Mouse (Mus musculus) E14TG2a.4 (cell line): ENCODE results near the gene Ube2m.

Source experiments
- H3K27me3 ChIP-seq: 2 replicates; pipeline ENCODE4 v1.6.1; 2014; ENCODE audit warnings: low read length, control low read depth; ENCODE audit not compliant: insufficient read depth
- H3K36me3 ChIP-seq: 2 replicates; pipeline ENCODE4 v1.6.1; 2014; ENCODE audit warnings: low read length, control low read depth; ENCODE audit not compliant: insufficient read depth
- H3K4me1 ChIP-seq: replicated peaks from 2 replicates; pipeline ENCODE4 v1.6.1; 2014; ENCODE audit warnings: low read depth, low read length, control low read depth
- H3K4me3 ChIP-seq: replicated peaks from 2 replicates; pipeline ENCODE4 v1.5.1; 2014; ENCODE audit warnings: mild to moderate bottlenecking, low read length
- H3K9me3 ChIP-seq: 2 replicates; pipeline ENCODE4 v1.6.1; 2014; ENCODE audit warnings: low read length, control low read depth
- CTCF ChIP-seq: conservative IDR thresholded peaks from 2 replicates; pipeline ENCODE4 v1.5.1; 2014; ENCODE audit warnings: low read length
- NANOG ChIP-seq: IDR thresholded peaks from 2 replicates; pipeline ENCODE4 v1.6.1; 2014; ENCODE audit warnings: borderline replicate concordance, low read length, mixed read lengths
- POU5F1 ChIP-seq: IDR thresholded peaks from 2 replicates; pipeline ENCODE4 v1.6.1; 2014; ENCODE audit warnings: low read length, borderline replicate concordance

The Ube2m gene

DNA sequence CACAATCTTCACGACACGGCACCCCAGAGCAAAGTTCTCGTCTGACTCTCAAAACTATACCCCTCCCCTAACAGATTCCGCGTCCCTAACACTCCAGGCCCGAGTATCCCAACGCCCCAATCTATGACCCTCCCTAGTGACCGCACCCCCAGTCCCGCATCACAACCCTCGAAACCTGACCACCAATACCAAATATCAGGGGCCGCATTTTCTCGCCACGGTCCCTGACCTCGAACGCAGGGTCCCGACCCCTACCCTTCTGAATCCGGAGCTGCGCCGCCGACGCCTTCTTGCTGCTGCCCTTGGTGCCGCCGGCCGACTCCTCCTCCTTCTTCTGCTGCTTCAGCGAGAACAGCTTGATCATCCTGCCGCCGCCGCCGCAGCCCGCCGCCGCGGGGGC is 709 bp downstream of the Ube2m start:
- H3K9me3 ChIP-seq: no peaks in the 10 kb centered on the region
- peaks cover 79% of the 10 kb centered on the region for H3K4me1 ChIP-seq
- H3K27me3 ChIP-seq: no peaks in the 10 kb centered on the region
- H3K36me3 ChIP-seq: peaks cover 55% of the 10 kb centered on the region
- TF ChIP-seq NANOG (no peak), CTCF (no peak), POU5F1 (no peak)
- H3K4me3 ChIP-seq: peak overlapping the region; percentile 89

DNA sequence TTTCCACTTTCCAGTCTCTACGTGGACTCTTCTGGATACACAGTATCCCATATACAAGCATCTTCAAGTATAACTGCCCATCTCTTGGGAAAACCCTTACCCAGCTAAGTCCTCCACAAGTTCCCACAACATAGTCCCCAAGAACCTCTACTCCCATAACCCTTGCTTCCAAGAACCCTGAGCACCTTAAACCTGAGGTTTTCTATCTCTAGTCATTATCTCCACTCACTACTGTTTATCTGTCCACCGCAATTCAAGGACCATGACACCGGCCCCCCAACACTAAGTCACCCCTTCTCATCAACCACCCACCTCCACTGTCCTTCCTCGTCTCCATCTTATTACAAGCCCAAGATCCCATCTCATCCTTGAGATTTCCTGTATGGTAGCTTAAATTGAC is 1.3 kb downstream of the Ube2m start:
- Histone ChIP-seq H3K36me3 (peaks cover 61% of the 10 kb centered on the region), H3K4me1 (peaks cover 79% of the 10 kb centered on the region), H3K27me3 (no peaks in the 10 kb centered on the region), H3K4me3 (peak overlapping the region; percentile 89), H3K9me3 (no peaks in the 10 kb centered on the region)
- TF ChIP-seq POU5F1: no peak
- TF ChIP-seq CTCF: no peak
- TF ChIP-seq NANOG: no peak

DNA sequence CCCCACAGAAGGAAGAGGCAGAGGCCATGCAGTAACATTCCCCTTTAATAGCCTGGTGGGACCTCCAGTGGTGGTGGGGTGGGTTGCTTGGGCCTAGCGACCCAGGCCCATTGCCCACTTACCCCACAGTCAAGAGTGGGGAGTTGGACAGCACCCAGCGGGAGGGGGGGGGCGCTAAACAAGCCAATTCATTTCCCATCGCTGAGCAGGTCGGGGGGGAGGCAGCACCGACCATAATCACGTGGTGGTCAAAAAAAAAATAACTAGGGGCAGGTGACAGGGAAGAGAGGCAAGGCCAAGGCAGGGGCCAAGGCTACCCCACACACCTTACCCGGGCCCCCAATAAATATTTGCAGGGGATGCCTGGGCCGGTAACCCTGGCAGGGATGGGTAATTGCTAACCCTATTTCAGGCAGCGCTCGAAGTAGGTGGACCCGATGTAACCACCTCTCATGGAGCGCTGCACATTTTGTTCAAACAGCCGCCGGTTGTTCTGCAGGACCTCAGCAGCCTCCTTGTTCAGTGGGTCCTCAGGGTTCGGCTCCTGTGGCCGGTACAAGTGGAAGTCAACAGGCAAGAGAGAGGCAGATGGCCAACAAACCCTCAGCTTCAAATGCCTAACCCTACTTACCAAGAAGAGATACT is 2.7 kb downstream of the Ube2m start:
- no peak for TF ChIP-seq POU5F1
- no peaks in the 10 kb centered on the region for H3K9me3 ChIP-seq
- H3K27me3 ChIP-seq: no peaks in the 10 kb centered on the region

DNA sequence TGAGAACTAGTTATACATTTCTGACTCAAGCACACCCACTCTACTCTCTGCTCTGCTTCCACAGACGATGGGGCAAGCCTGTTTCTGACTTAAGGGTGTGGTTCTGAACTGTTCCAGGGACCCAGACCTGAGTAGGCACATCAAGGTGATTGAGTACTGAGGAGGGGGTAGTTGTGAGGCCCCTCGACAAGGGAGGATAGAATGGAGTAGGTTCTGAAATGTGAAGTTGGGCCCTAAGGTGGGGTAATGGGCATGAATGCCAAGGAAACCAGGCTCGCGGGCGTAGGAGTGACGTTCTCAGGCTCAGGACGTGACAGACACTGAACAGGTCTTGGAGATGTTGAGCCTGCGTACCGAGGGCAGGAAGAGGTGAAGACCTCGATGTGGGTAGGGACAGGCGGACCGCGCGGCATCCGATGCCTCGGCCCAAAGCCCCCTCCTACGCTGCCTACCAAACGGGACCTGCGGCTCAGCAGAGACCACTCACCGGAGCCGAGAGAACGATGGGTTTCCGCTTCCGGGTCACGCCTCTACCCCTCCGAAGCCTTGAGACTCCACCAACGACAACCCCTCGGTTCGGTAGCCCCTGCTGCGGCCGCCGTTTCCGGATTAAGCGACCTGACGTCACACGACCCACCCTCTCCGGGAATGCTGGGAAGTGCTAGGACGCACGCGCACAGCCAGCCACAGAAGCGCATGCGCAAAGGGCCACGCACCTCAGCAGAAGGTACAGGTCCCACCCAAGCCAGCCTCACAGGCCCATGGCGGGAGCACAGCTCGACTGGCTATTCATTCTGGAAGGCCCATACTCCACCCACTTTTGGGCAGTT is 3.7 kb downstream of the Ube2m start, which contains the start of gene Chmp2a:
TSS of gene Chmp2a (minus strand) at position 660 of the 830 bp plus-strand sequence.
- Histone ChIP-seq H3K36me3 (peaks cover 70% of the 10 kb centered on the region), H3K27me3 (no peaks in the 10 kb centered on the region), H3K4me1 (peaks cover 78% of the 10 kb centered on the region), H3K4me3 (peak within 1 kb of the TSS; percentile 89), H3K9me3 (no peaks in the 10 kb centered on the region)
- no peak for TF ChIP-seq NANOG
- TF ChIP-seq POU5F1: no peak
- no peak for TF ChIP-seq CTCF

More for the DNA sequence above, 2.7 kb downstream of the Ube2m start:
- peaks cover 63% of the 10 kb centered on the region for H3K36me3 ChIP-seq
- H3K4me1 ChIP-seq: peaks cover 78% of the 10 kb centered on the region
- peak overlapping the region; percentile 89 for H3K4me3 ChIP-seq

DNA sequence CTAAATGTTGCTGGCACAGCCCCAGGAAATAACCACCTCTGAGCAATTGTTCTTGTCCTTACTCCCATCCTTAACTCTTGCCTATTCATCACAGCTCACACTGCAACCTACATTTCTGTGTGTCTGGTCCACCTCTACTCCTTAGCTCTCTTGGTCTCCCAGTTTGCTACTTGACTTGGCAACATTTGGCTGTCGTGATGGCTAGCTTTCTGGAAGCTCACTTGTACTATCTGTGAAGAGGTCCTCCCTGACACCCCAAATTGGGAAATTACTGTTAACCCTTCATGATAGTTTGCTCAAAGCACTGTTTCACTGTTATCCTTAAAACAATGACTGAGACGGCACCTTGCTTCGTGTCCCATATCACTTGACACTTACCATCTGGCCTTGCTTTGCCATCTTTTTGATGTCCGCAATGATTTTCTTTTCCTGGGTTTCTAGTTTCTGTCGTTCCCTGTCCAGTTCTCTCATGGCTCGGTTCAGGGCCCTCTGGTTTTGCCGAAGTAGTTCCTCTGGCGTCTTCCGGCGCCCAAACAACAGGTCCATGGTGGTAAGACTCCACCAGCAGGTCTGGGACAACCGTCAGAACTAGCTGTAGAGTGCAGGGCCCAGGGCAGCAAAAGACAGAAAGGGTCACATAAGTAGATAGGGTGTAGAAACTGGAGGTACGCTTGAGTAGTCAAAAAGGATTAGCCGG is 4.5 kb downstream of the Ube2m start:
- TF ChIP-seq CTCF (no peak), NANOG (no peak), POU5F1 (no peak)
- H3K27me3 ChIP-seq: no peaks in the 10 kb centered on the region
- peaks cover 78% of the 10 kb centered on the region for H3K36me3 ChIP-seq
- no peaks in the 10 kb centered on the region for H3K9me3 ChIP-seq
- peaks cover 78% of the 10 kb centered on the region for H3K4me1 ChIP-seq
- peak overlapping the region; percentile 89 for H3K4me3 ChIP-seq

DNA sequence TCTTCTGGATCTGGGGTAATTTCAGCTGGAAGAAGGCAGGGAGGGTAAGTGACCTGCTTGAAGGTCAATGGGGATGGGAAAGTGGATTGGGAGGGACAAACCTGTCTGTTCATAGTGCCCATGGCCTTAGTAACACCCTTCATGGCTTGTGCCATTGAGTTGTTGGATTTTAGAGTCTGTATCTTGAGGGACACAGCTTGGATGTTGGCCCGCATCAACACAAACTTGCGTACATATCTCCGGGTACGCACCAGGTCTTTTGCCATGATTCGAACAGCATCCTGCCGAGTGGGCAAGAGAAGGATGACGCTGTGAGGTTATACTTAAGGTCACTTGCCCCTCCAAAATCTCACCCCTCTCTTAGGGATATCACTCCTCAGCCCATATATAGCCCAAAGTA is 5.5 kb downstream of the Ube2m start:
- no peaks in the 10 kb centered on the region for H3K9me3 ChIP-seq
- no peaks in the 10 kb centered on the region for H3K27me3 ChIP-seq
- TF ChIP-seq CTCF (no peak), NANOG (no peak), POU5F1 (no peak)
- peaks cover 88% of the 10 kb centered on the region for H3K36me3 ChIP-seq
- H3K4me1 ChIP-seq: peaks cover 89% of the 10 kb centered on the region
- peak overlapping the region; percentile 89 for H3K4me3 ChIP-seq

DNA sequence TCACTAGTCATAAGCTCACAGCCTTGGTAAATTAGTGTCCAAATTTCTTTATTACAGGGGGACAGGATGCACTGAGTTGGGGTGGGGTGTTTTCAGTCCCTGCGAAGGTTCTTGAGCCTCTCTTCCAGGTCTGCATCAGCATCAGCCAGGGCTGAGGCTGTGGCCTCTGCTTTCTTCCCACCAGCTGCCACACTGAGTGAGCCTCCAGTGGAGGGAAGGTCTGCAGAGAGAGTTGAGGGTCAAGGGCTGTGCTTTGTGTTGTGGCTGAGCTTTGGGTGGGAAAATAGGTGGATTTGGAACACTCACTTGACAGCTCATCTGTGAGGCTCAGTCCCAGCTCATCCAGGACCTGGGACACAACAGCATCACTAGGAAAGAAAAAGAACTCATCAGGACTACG is 6.1 kb downstream of the Ube2m start:
- H3K27me3 ChIP-seq: no peaks in the 10 kb centered on the region
- H3K36me3 ChIP-seq: peaks cover 93% of the 10 kb centered on the region
- no peaks in the 10 kb centered on the region for H3K9me3 ChIP-seq
- peaks cover 93% of the 10 kb centered on the region for H3K4me1 ChIP-seq
- TF ChIP-seq CTCF: no peak
- H3K4me3 ChIP-seq: peak overlapping the region; percentile 89; the same call in 1 of the 2 replicates

DNA sequence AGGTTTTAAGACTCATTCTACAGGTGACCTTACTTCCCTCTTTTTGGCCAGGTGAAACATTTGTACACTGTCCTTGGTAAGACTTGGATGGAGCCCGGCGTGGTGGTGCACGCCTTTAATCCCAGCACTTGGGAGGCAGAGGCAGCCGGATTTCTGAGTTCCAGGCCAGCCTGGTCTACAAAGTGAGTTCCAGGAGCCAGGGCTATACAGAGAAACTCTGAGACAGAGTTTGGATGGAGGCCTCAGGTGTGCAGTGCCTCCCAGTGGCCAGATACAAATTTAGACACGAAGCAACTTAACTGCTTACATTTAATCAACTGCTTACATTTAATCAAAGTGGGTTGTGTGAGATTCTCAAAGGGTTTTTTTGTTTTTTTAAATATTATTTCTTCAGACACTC is 7.0 kb downstream of the Ube2m start:
- TF ChIP-seq CTCF (peak; percentile 37), NANOG (no peak)
- H3K4me1 ChIP-seq: peaks cover 92% of the 10 kb centered on the region
- H3K36me3 ChIP-seq: peaks cover 93% of the 10 kb centered on the region
- no peaks in the 10 kb centered on the region for H3K27me3 ChIP-seq
- H3K9me3 ChIP-seq: no peaks in the 10 kb centered on the region
- H3K4me3 ChIP-seq: no peak overlapping the region

DNA sequence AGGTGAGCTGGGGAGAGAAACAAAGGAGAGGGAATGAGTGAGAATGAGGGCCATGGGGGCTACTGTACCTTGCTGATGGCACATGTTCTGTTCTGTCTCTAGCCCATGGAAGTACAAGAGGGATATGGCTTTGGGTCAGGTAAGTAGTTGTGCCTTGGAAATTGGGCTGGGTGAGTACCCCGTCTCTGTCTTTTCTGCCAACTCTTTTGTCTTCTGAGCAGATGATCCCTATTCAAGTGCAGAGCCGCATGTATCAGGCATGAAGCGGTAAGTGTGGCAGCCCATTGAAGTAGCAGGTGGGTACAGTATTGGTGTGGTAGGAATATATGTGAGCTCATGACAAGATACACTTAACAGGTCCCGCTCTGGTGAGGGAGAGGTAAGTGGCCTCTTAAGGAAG is 9.1 kb downstream of the Ube2m start:
- TF ChIP-seq POU5F1 (no peak), CTCF (no peak), NANOG (no peak)
- H3K4me3 ChIP-seq: peak overlapping the region; percentile 100
- no peaks in the 10 kb centered on the region for H3K9me3 ChIP-seq
- peaks cover 91% of the 10 kb centered on the region for H3K36me3 ChIP-seq
- peaks cover 77% of the 10 kb centered on the region for H3K4me1 ChIP-seq
- no peaks in the 10 kb centered on the region for H3K27me3 ChIP-seq
